Comparison of ENCODE assay signal across 11 mouse cellular contexts in the genomic region with DNA sequence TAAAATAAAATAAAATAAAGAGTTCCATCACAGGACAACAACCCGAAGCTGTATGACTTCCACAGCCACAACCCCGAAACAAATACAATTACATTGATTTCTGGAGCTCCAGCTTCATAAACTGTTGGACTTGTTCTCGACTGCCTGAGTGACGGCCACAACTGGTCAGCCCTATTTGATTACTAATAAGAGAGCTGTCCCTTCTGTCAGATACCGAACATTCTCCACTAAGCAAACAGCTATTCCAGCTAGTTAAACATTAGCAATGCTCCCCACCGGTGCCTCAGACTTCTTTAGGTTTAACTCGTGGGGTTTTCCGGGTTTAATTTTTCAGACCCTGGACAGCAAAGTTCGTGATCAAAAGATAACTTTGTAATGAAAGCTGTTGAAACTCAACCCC. TPM values are rescaled to one million over a fixed set of nuclear protein-coding genes. Genes with fewer than 3 reads are reported as not detected.
A peak's percentile ranks its signal among the peaks of the same experiment; 100 is the strongest.
DNase-seq lines count a peak whose midpoint lies in the region; ATAC-seq and TF ChIP-seq lines count a peak whose summit lies in the region.
"Had no signal": no experiment of that assay in that cellular context is flagged by ENCODE, and none has a peak within 500 bp of the region (broad histone marks: within the 10 kb centered on the region; RNA-seq: fewer than 3 reads in every experiment).

No protein-coding gene starts in this region.

- no peak overlapping the region for H3K4me3 ChIP-seq in C2C12 (ENCODE audit: insufficient read depth, poor library complexity, severe bottlenecking)
- peak overlapping the region; percentile 41 for H3K4me3 ChIP-seq in hindbrain, embryonic 13.5 days
- H3K4me3 ChIP-seq in midbrain, embryonic 14.5 days (replicated peaks; ENCODE audit: low read depth, low read length): peak overlapping the region; percentile 36
- H3K4me3 ChIP-seq in heart, adult 2 months: no peak overlapping the region
- H3K4me3 ChIP-seq in cerebellum, adult 2 months (replicated peaks; ENCODE audit: insufficient read depth, low read depth, low read length): no peak overlapping the region
- H3K4me3 ChIP-seq: heart, embryonic 15.5 days had no signal

- H3K9me3 ChIP-seq in hindbrain, embryonic 13.5 days: no peaks in the 10 kb centered on the region
- H3K9me3 ChIP-seq in midbrain, embryonic 14.5 days (ENCODE audit: control insufficient read depth, low read length): no peaks in the 10 kb centered on the region
- H3K9me3 ChIP-seq: heart, embryonic 15.5 days had no signal

- intact Hi-C loops in heart, adult 2 months (cut with DNase I): no loop called here

- H3K4me2 ChIP-seq in hindbrain, embryonic 13.5 days: peak overlapping the region; percentile 77
- H3K4me2 ChIP-seq in midbrain, embryonic 14.5 days (ENCODE audit: low read length): peak overlapping the region; percentile 59
- H3K4me2 ChIP-seq: heart, embryonic 15.5 days had no signal

- no peak overlapping the region for H3ac ChIP-seq in C2C12 (ENCODE audit: control insufficient read depth, insufficient read length, low read depth)

- H3K27me3 ChIP-seq in C2C12 (ENCODE audit: control insufficient read depth, insufficient read depth, insufficient read length): no peaks in the 10 kb centered on the region
- H3K27me3 ChIP-seq in hindbrain, embryonic 13.5 days: 0 out of 2 replicates have a peak, but pooled peaks cover 13% of the 10 kb centered on the region
- peaks cover 3% of the 10 kb centered on the region; the same call in 1 of the 2 replicates for H3K27me3 ChIP-seq in midbrain, embryonic 14.5 days (ENCODE audit: control insufficient read depth, insufficient read depth, low read length)
- peaks cover 3% of the 10 kb centered on the region for H3K27me3 ChIP-seq in heart, adult 2 months (ENCODE audit: control insufficient read depth, insufficient read depth, low read length)
- H3K27me3 ChIP-seq in cerebellum, adult 2 months (ENCODE audit: control insufficient read depth, insufficient read depth, low read length): peaks cover 17% of the 10 kb centered on the region; the same call in 1 of the 2 replicates

- TF ChIP-seq POLR2A in heart, adult 2 months (IDR thresholded peaks at IDR 0.05; ENCODE audit: insufficient read depth, low read depth, low read length): no peak
- no peak for TF ChIP-seq POLR2A in cerebellum, adult 2 months (IDR thresholded peaks at IDR 0.05; ENCODE audit: borderline replicate concordance, insufficient read depth, low read length)

- H3K4me1 ChIP-seq in hindbrain, embryonic 13.5 days (replicated peaks): peaks cover 69% of the 10 kb centered on the region
- H3K4me1 ChIP-seq in midbrain, embryonic 14.5 days (ENCODE audit: control insufficient read depth, insufficient read depth, low read length): peaks cover 39% of the 10 kb centered on the region
- peaks cover 9% of the 10 kb centered on the region for H3K4me1 ChIP-seq in heart, adult 2 months (ENCODE audit: control insufficient read depth, insufficient read depth, low read length)
- H3K4me1 ChIP-seq in cerebellum, adult 2 months (ENCODE audit: control insufficient read depth, insufficient read depth, low read length): no peaks in the 10 kb centered on the region

- peaks cover 25% of the 10 kb centered on the region for H3K79me3 ChIP-seq in C2C12 (ENCODE audit: low read depth)

- peaks cover 11% of the 10 kb centered on the region for H3K36me3 ChIP-seq in C2C12 (ENCODE audit: control insufficient read depth, insufficient read depth)
- peaks cover 6% of the 10 kb centered on the region; the same call in 1 of the 2 replicates for H3K36me3 ChIP-seq in hindbrain, embryonic 13.5 days
- peaks cover 10% of the 10 kb centered on the region; the same call in 1 of the 2 replicates for H3K36me3 ChIP-seq in midbrain, embryonic 14.5 days (ENCODE audit: control insufficient read depth, insufficient read depth, low read length)
- H3K36me3 ChIP-seq in heart, adult 2 months (ENCODE audit: control insufficient read depth, insufficient read depth, low read length): peaks cover 4% of the 10 kb centered on the region; the same call in 1 of the 2 replicates
- H3K36me3 ChIP-seq: heart, embryonic 15.5 days had no signal

- peak overlapping the region; percentile 89 for H3K27ac ChIP-seq in hindbrain, embryonic 13.5 days
- peak overlapping the region; percentile 85 for H3K27ac ChIP-seq in midbrain, embryonic 14.5 days (replicated peaks; ENCODE audit: low read depth, low read length)
- no peak overlapping the region for H3K27ac ChIP-seq in heart, adult 2 months
- H3K27ac ChIP-seq in cerebellum, adult 2 months (ENCODE audit: insufficient read depth, low read length): no peak overlapping the region
- H3K27ac ChIP-seq: heart, embryonic 15.5 days had no signal

- TF ChIP-seq CTCF in C2C12 (IDR thresholded peaks at IDR 0.05; ENCODE audit: control insufficient read depth, insufficient read depth, insufficient read length): no peak
- TF ChIP-seq CTCF in heart, adult 2 months (IDR thresholded peaks at IDR 0.05): no peak
- no peak for TF ChIP-seq CTCF in cerebellum, adult 2 months (IDR thresholded peaks at IDR 0.05; ENCODE audit: borderline replicate concordance, insufficient read depth, low read depth, low read length)

- 23% methylated on average over 9 of the region's 9 CpGs for WGBS in hindbrain, embryonic 13.5 days
- 41% methylated on average over 9 of the region's 9 CpGs for WGBS in midbrain, embryonic 14.5 days
- WGBS in heart, adult 2 months: 69% methylated on average over 9 of the region's 9 CpGs
- WGBS in cerebellum, adult 2 months: 57% methylated on average over 9 of the region's 9 CpGs

- peaks cover 53% of the 10 kb centered on the region for H3K79me2 ChIP-seq in C2C12 (ENCODE audit: control insufficient read depth, insufficient read depth)
- no peaks in the 10 kb centered on the region for H3K79me2 ChIP-seq in heart, adult 2 months (replicated peaks; ENCODE audit: control insufficient read depth, insufficient read depth, low read length)

- TF ChIP-seq EP300 in heart, adult 2 months (IDR thresholded peaks at IDR 0.05; ENCODE audit: insufficient read depth, low read depth, low read length): no peak

- peak; percentile 18 for DNase-seq in 3T3-L1 (ENCODE audit: low read depth, low spot score)
- DNase-seq in midbrain, embryonic 14.5 days: peak; percentile 49
- no peak for DNase-seq in heart, adult 2 months
- DNase-seq in cerebellum, adult 2 months: no peak
- DNase-seq in cerebellum, adult 11 months: no peak
- DNase-seq: kidney, adult 8-10 months; lung, postnatal 10 days; thymus, postnatal 36 days had no signal

- no peak for ATAC-seq in hindbrain, embryonic 13.5 days (ENCODE audit: low FRiP score)
- no peak for ATAC-seq in midbrain, embryonic 14.5 days (ENCODE audit: low FRiP score, low TSS enrichment)

- peak overlapping the region; percentile 76 for H3K9ac ChIP-seq in hindbrain, embryonic 13.5 days
- peak overlapping the region; percentile 68 for H3K9ac ChIP-seq in midbrain, embryonic 14.5 days (replicated peaks; ENCODE audit: low read length)
- no peak overlapping the region for H3K9ac ChIP-seq in heart, adult 2 months (ENCODE audit: low read depth, low read length)
- H3K9ac ChIP-seq: heart, embryonic 15.5 days had no signal

TF ChIP-seq in C2C12, 6 proteins besides CTCF, POLR2A, EP300 and RAD21:
- TF ChIP-seq USF1 (IDR thresholded peaks at IDR 0.05; ENCODE audit: low read depth) (no peak), MAX (IDR thresholded peaks at IDR 0.05) (no peak), FOSL1 (IDR thresholded peaks at IDR 0.05; ENCODE audit: insufficient read depth, low read length, poor library complexity, severe bottlenecking) (no peak), MYOD1 (IDR thresholded peaks at IDR 0.05; ENCODE audit: control insufficient read depth, insufficient read length, low read depth) (peak; percentile 93), CEBPB (IDR thresholded peaks at IDR 0.05; ENCODE audit: low read depth) (no peak), MYOG (IDR thresholded peaks at IDR 0.05; ENCODE audit: control insufficient read depth, extremely low read depth, insufficient read length) (no peak)
TF ChIP-seq in C2C12: peak in this region for 1.

RNA-seq across cellular contexts. Expression of a gene that starts 8.1 kb away (rescaled TPM):
- polyA plus RNA-seq in C2C12 (2012; fragmentation: generic; extraction: Trizol): 8.1 TPM
- polyA plus RNA-seq in hindbrain, embryonic 13.5 days (2015; fragmentation: Nextera tagmentation; extraction: Ambion mirVana): 22.2 and 27.7 TPM in 2 replicates
- 34.0 and 43.4 TPM in 2 replicates for polyA plus RNA-seq in midbrain, embryonic 14.5 days (2014; fragmentation: Nextera tagmentation; extraction: Ambion mirVana)
- total RNA-seq in heart, adult 2 months (2021): 1 to 10 TPM; 6.1 to 7.5 TPM
- 5.0 and 6.0 TPM in 2 replicates for polyA plus RNA-seq in heart, adult 2 months (2012; rRNA removed)
- polyA plus RNA-seq in cerebellum, adult 2 months (2012; rRNA removed): 9.1 and 9.4 TPM in 2 replicates

Comparison
In these comparisons a context has a peak if more than half of its experiments do, and no peak if none do; other contexts are left out.
1. DNase-seq: peak in 3T3-L1 (single experiment) and midbrain, embryonic 14.5 days (single experiment); none in heart, adult 2 months (0 of 2), cerebellum, adult 2 months (0 of 2) and cerebellum, adult 11 months (single experiment).
2. H3K4me3 ChIP-seq: peak in hindbrain, embryonic 13.5 days (single experiment) and midbrain, embryonic 14.5 days (single experiment); none in C2C12 (single experiment), heart, adult 2 months (single experiment) and cerebellum, adult 2 months (single experiment).
3. H3K27ac ChIP-seq: peak in hindbrain, embryonic 13.5 days (single experiment) and midbrain, embryonic 14.5 days (single experiment); none in heart, adult 2 months (single experiment) and cerebellum, adult 2 months (single experiment).